Mouse (Mus musculus) stomach, embryonic 15.5 days (tissue): ENCODE results near the gene Ensa. TPM values are rescaled to one million over a fixed set of nuclear protein-coding genes. Genes with fewer than 3 reads are reported as not detected.

Experiments used
- ATAC-seq: fragments of 200-750 bp; cut with Nextera tagmentation; 2 replicates; pipeline ENCODE4 v1.8.0; 2017; ENCODE audit warnings: low read depth, moderate number of reproducible peaks, moderate TSS enrichment; ENCODE audit not compliant: insufficient read depth, low FRiP score
- H3K27ac ChIP-seq: fragments of 300-500 bp; sonication (generic); 2 replicates; pipeline ENCODE4 v1.5.1; 2015; ENCODE audit warnings: mild to moderate bottlenecking, inconsistent platforms
- H3K27me3 ChIP-seq: fragments of 300-500 bp; sonication (generic); replicated peaks from 2 replicates; pipeline ENCODE4 v1.6.1; 2015; ENCODE audit warnings: inconsistent platforms
- H3K36me3 ChIP-seq: fragments of 300-500 bp; sonication (generic); 2 replicates; pipeline ENCODE4 v1.6.1; 2015; ENCODE audit warnings: inconsistent platforms
- H3K4me1 ChIP-seq: fragments of 300-500 bp; sonication (generic); 2 replicates; pipeline ENCODE4 v1.6.1; 2015; ENCODE audit warnings: inconsistent platforms
- H3K4me2 ChIP-seq: fragments of 300-500 bp; sonication (generic); 2 replicates; pipeline ENCODE4 v1.6.1; 2015; ENCODE audit warnings: mild to moderate bottlenecking, inconsistent platforms
- H3K4me3 ChIP-seq: fragments of 300-500 bp; sonication (generic); replicated peaks from 2 replicates; pipeline ENCODE4 v1.5.1; 2015; ENCODE audit warnings: inconsistent platforms
- H3K9ac ChIP-seq: fragments of 300-500 bp; sonication (generic); 2 replicates; pipeline ENCODE4 v1.6.1; 2015; ENCODE audit warnings: inconsistent platforms
- H3K9me3 ChIP-seq: fragments of 300-500 bp; sonication (generic); 2 replicates; pipeline ENCODE4 v1.6.1; 2016; ENCODE audit warnings: inconsistent platforms
- WGBS: fragments of 180-500 bp; shearing (Covaris S2); methylation state at CpG from one replicate; pipeline ENCODE4 v1.1.7; 2015; 5-methylcytosine and 5-hydroxymethylcytosine counted together
- polyA plus RNA-seq: library from polyadenylated mRNA; unstranded; fragments of >200 nt; fragmentation: Nextera tagmentation; extraction: Ambion mirVana; gene quantifications from 2 replicates; pipeline ENCODE4 v1.2.1, GENCODE M21; 2015

The Ensa gene
- polyA plus RNA-seq, 1 experiment from 2014 or later = 65.6 TPM

GRCm38 (mm10) chr3:95657711-95658110 is 32.9 kb downstream of the Ensa start:
- peaks cover 8% of the 10 kb centered on the region; the same call in 1 of the 2 replicates for H3K36me3 ChIP-seq
- no peaks in the 10 kb centered on the region for H3K9me3 ChIP-seq
- no peak for ATAC-seq
- H3K4me2 ChIP-seq = peak overlapping the region; percentile 54
- no peak overlapping the region; the same call in 1 of the 2 replicates for H3K27ac ChIP-seq
- H3K4me1 ChIP-seq = peaks cover 23% of the 10 kb centered on the region
- 80% methylated on average over 3 of the region's 3 CpGs for WGBS
- peak overlapping the region; percentile 94 for H3K4me3 ChIP-seq
- H3K27me3 ChIP-seq = no peaks in the 10 kb centered on the region
- H3K9ac ChIP-seq = 0 out of 2 replicates have a peak overlapping the region, but pooled peaks have one; percentile 82

- Histone ChIP-seq H3K4me1 (peaks cover 23% of the 10 kb centered on the region), H3K9me3 (no peaks in the 10 kb centered on the region), H3K27ac (peak within 1 kb of the TSS; percentile 98), H3K27me3 (no peaks in the 10 kb centered on the region), H3K9ac (peak within 1 kb of the TSS; percentile 96), H3K4me3 (peak within 1 kb of the TSS; percentile 94), H3K4me2 (peak within 1 kb of the TSS; percentile 67), H3K36me3 (peaks cover 8% of the 10 kb centered on the region; the same call in 1 of the 2 replicates)
- peak; percentile 96 for ATAC-seq
- under 1% methylated on average over 42 of the region's 43 CpGs for WGBS
Measured at GRCm38 (mm10) chr3:95658236-95658867, 33.6 kb downstream of the Ensa start, which contains the start of gene Mcl1. Gene Mcl1, plus strand, starts transcription at chr3:95658788.

GRCm38 (mm10) chr3:95658868-95659712 is 34.3 kb downstream of the Ensa start:
- ATAC-seq = peak; percentile 37
- peaks cover 21% of the 10 kb centered on the region; the same call in 1 of the 2 replicates for H3K4me1 ChIP-seq
- peaks cover 12% of the 10 kb centered on the region; the same call in 1 of the 2 replicates for H3K36me3 ChIP-seq
- H3K4me3 ChIP-seq = peak overlapping the region; percentile 94
- no peaks in the 10 kb centered on the region for H3K27me3 ChIP-seq
- H3K4me2 ChIP-seq = peak overlapping the region; percentile 67
- peak overlapping the region; percentile 96 for H3K9ac ChIP-seq
- H3K9me3 ChIP-seq = no peaks in the 10 kb centered on the region
- WGBS = under 1% methylated on average over 102 of the region's 113 CpGs
- H3K27ac ChIP-seq = peak overlapping the region; percentile 98

GRCm38 (mm10) chr3:95659948-95660347 is 35.2 kb downstream of the Ensa start:
- under 1% methylated on average over 8 of the region's 8 CpGs for WGBS
- Histone ChIP-seq H3K4me3 (peak overlapping the region; percentile 94), H3K4me1 (peaks cover 30% of the 10 kb centered on the region; the same call in 1 of the 2 replicates), H3K27ac (peak overlapping the region; percentile 98; the same call in 1 of the 2 replicates), H3K9ac (peak overlapping the region; percentile 96), H3K9me3 (no peaks in the 10 kb centered on the region), H3K36me3 (peaks cover 16% of the 10 kb centered on the region; the same call in 1 of the 2 replicates), H3K4me2 (peak overlapping the region; percentile 67), H3K27me3 (no peaks in the 10 kb centered on the region)
- ATAC-seq = no peak

- Histone ChIP-seq H3K4me3 (peak overlapping the region; percentile 94), H3K36me3 (peaks cover 16% of the 10 kb centered on the region; the same call in 1 of the 2 replicates), H3K4me2 (peak overlapping the region; percentile 67), H3K9me3 (no peaks in the 10 kb centered on the region), H3K27ac (peak overlapping the region; percentile 48; the same call in 1 of the 2 replicates), H3K4me1 (peaks cover 31% of the 10 kb centered on the region; the same call in 1 of the 2 replicates), H3K9ac (peak overlapping the region; percentile 96; the same call in 1 of the 2 replicates), H3K27me3 (no peaks in the 10 kb centered on the region)
- ATAC-seq = no peak
- WGBS = 19% methylated on average over 2 of the region's 2 CpGs
Measured at GRCm38 (mm10) chr3:95660788-95661478, 36.1 kb downstream of the Ensa start.

- no peak for ATAC-seq
- peak overlapping the region; percentile 0; the same call in 1 of the 2 replicates for H3K4me3 ChIP-seq
- no peaks in the 10 kb centered on the region for H3K9me3 ChIP-seq
Measured at GRCm38 (mm10) chr3:95661945-95662715, 37.3 kb downstream of the Ensa start.

GRCm38 (mm10) chr3:95662724-95663449 is 38.1 kb downstream of the Ensa start:
- peak overlapping the region; percentile 33; the same call in 1 of the 2 replicates for H3K27ac ChIP-seq
- H3K4me3 ChIP-seq = peak overlapping the region; percentile 4; the same call in 1 of the 2 replicates
- no peaks in the 10 kb centered on the region for H3K9me3 ChIP-seq
- H3K27me3 ChIP-seq = no peaks in the 10 kb centered on the region
- no peak overlapping the region for H3K9ac ChIP-seq
- WGBS = 68% methylated on average over 7 of the region's 7 CpGs
- peaks cover 48% of the 10 kb centered on the region for H3K4me1 ChIP-seq
- no peak for ATAC-seq
- H3K4me2 ChIP-seq = peak overlapping the region; percentile 67; the same call in 1 of the 2 replicates
- H3K36me3 ChIP-seq = peaks cover 16% of the 10 kb centered on the region; the same call in 1 of the 2 replicates

More at GRCm38 (mm10) chr3:95661945-95662715, 37.3 kb downstream of the Ensa start:
- 29% methylated on average over 7 of the region's 7 CpGs for WGBS
- Histone ChIP-seq H3K9ac (no peak overlapping the region), H3K4me1 (peaks cover 41% of the 10 kb centered on the region), H3K27me3 (no peaks in the 10 kb centered on the region), H3K36me3 (peaks cover 16% of the 10 kb centered on the region; the same call in 1 of the 2 replicates), H3K27ac (peak overlapping the region; percentile 0; the same call in 1 of the 2 replicates), H3K4me2 (peak overlapping the region; percentile 67)

- Histone ChIP-seq H3K27me3 (no peaks in the 10 kb centered on the region), H3K4me1 (peaks cover 54% of the 10 kb centered on the region), H3K36me3 (peaks cover 16% of the 10 kb centered on the region; the same call in 1 of the 2 replicates), H3K4me2 (no peak overlapping the region), H3K9me3 (no peaks in the 10 kb centered on the region), H3K27ac (peak overlapping the region; percentile 33; the same call in 1 of the 2 replicates), H3K4me3 (no peak overlapping the region), H3K9ac (no peak overlapping the region)
- no peak for ATAC-seq
- 81% methylated on average over 2 of the region's 2 CpGs for WGBS
Measured at GRCm38 (mm10) chr3:95663486-95663885, 38.7 kb downstream of the Ensa start.

GRCm38 (mm10) chr3:95663969-95664608 is 39.3 kb downstream of the Ensa start:
- H3K36me3 ChIP-seq = peaks cover 16% of the 10 kb centered on the region; the same call in 1 of the 2 replicates
- H3K27ac ChIP-seq = peak overlapping the region; percentile 33
- H3K4me3 ChIP-seq = no peak overlapping the region
- H3K4me2 ChIP-seq = no peak overlapping the region
- no peaks in the 10 kb centered on the region for H3K27me3 ChIP-seq
- ATAC-seq = no peak
- H3K9me3 ChIP-seq = no peaks in the 10 kb centered on the region
- no peak overlapping the region for H3K9ac ChIP-seq
- H3K4me1 ChIP-seq = peaks cover 55% of the 10 kb centered on the region
- 79% methylated on average over 3 of the region's 3 CpGs for WGBS

- Histone ChIP-seq H3K4me1 (peaks cover 55% of the 10 kb centered on the region), H3K36me3 (peaks cover 16% of the 10 kb centered on the region; the same call in 1 of the 2 replicates), H3K27me3 (no peaks in the 10 kb centered on the region), H3K9ac (no peak overlapping the region), H3K9me3 (no peaks in the 10 kb centered on the region), H3K27ac (peak overlapping the region; percentile 33; the same call in 1 of the 2 replicates), H3K4me3 (no peak overlapping the region), H3K4me2 (no peak overlapping the region)
- 85% methylated on average over 4 of the region's 4 CpGs for WGBS
- ATAC-seq = no peak
Measured at GRCm38 (mm10) chr3:95664940-95665352, 40.2 kb downstream of the Ensa start.
